Mouse (Mus musculus) megakaryocyte, embryonic 14.5 days (primary cell): ENCODE results near the gene Atp2b4. TPM values are rescaled to one million over a fixed set of nuclear protein-coding genes. Genes with fewer than 3 reads are reported as not detected.

Experiments used
- H3K27me3 ChIP-seq: replicated peaks from 2 replicates; pipeline ENCODE3; 2012; ENCODE audit warnings: inconsistent platforms
- H3K36me3 ChIP-seq: replicated peaks from 2 replicates; pipeline ENCODE3; 2012; ENCODE audit warnings: low read length, inconsistent platforms, mixed read lengths
- H3K4me1 ChIP-seq: 2 replicates; pipeline ENCODE4 v1.6.1; 2012; ENCODE audit warnings: inconsistent platforms
- H3K4me3 ChIP-seq: replicated peaks from 2 replicates; pipeline ENCODE3; 2012; ENCODE audit warnings: moderate library complexity, mild to moderate bottlenecking, inconsistent platforms
- H3K9me3 ChIP-seq: 2 replicates; pipeline ENCODE4 v1.6.1; 2012; ENCODE audit warnings: inconsistent platforms
- FLI1 ChIP-seq: IDR thresholded peaks from 2 replicates; pipeline ENCODE4 v1.6.1; 2012; ENCODE audit warnings: low read length, inconsistent platforms, mixed read lengths
- GATA1 ChIP-seq: IDR thresholded peaks from 3 replicates; pipeline ENCODE4 v1.6.1; 2012; ENCODE audit warnings: mixed read lengths, low read length, inconsistent platforms, borderline replicate concordance
- polyA plus RNA-seq: library from polyadenylated mRNA; stranded (reverse); fragments of >175 nt; gene quantifications from 2 replicates; pipeline ENCODE4 v1.2.3, GENCODE M21; 2012; ENCODE audit warnings: low replicate concordance; ENCODE audit not compliant: insufficient read depth

The Atp2b4 gene
- polyA plus RNA-seq, 1 experiment, result 3.9 TPM

DNA sequence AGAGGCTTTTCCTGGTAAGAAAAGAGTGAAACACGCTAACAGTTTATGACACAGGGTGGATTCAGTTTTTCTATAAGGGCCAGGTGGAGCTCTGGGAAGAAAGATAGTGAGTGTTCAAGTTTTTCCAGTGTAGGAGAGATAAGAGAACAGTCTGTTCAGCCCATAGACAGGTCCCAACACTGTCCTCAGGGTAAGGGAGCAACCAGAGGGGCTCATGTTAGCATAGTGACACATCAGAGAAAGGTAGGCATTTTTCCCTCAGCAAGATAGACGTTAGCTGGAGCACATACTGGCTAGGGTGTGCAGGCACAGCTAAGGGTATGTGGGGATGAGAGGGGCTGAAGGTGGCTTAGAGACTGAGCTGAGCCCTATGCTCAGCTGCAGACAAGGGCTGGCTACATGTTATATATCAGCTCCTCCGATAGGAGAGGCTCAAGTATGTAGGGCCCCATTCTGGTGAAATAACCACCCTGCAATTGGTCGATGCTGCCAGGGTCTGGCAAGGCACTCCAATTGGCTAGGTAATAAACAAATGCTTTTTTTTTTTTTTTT is 46.4 kb downstream of the Atp2b4 start:
- peaks cover 22% of the 10 kb centered on the region for H3K36me3 ChIP-seq
- no peak for TF ChIP-seq FLI1
- TF ChIP-seq GATA1, result no peak
- no peak overlapping the region for H3K4me3 ChIP-seq
- H3K9me3 ChIP-seq, result no peaks in the 10 kb centered on the region
- 0 out of 2 replicates have a peak, but pooled peaks cover 5% of the 10 kb centered on the region for H3K4me1 ChIP-seq
- peaks cover 3% of the 10 kb centered on the region for H3K27me3 ChIP-seq

DNA sequence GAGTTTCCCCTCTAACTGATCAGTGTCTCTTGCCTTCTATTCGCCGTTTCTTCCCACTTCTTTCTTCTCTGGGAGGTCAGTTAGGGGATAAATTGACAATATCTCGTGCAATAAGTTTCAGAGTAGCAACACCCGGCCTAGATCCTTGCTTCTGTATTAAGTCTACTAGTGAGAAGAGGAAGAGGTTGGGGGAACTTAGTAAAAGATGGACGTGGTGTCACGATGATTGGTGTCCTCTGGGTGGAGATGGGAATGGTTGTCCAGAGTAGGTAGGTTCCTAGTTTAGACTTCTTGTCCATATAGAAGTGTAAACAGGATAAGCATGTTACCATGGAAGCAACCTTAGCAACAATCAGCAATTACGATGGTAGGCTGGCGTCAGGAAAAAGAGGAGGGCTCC is 47.5 kb downstream of the Atp2b4 start:
- peaks cover 3% of the 10 kb centered on the region for H3K27me3 ChIP-seq
- TF ChIP-seq FLI1, result no peak
- TF ChIP-seq GATA1, result no peak
- H3K4me1 ChIP-seq, result 0 out of 2 replicates have a peak, but pooled peaks cover 5% of the 10 kb centered on the region
- no peak overlapping the region for H3K4me3 ChIP-seq
- H3K9me3 ChIP-seq, result no peaks in the 10 kb centered on the region
- peaks cover 31% of the 10 kb centered on the region for H3K36me3 ChIP-seq

DNA sequence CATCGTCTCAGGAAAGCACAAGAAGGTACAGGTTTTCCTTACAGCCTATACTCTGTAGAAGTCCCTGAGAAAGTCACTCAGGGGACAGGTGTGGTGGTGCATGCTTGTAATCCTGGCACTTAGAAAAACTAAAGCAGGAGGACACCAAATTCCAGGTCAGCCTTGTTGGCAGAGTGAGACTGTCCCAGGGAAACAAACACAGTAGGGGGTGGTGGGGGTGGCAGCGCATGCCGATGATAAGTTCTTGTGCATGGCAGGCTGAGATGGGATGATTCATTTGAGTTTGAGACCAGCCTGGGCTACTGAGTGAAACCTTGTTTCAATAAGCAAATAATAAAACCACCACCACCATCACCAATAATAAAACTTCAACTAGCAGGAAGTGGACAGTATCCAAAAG is 49.2 kb downstream of the Atp2b4 start:
- no peaks in the 10 kb centered on the region for H3K9me3 ChIP-seq
- peaks cover 33% of the 10 kb centered on the region for H3K36me3 ChIP-seq
- H3K4me1 ChIP-seq, result 0 out of 2 replicates have a peak, but pooled peaks cover 5% of the 10 kb centered on the region
- no peaks in the 10 kb centered on the region for H3K27me3 ChIP-seq
- no peak overlapping the region for H3K4me3 ChIP-seq
- no peak for TF ChIP-seq GATA1
- no peak for TF ChIP-seq FLI1

DNA sequence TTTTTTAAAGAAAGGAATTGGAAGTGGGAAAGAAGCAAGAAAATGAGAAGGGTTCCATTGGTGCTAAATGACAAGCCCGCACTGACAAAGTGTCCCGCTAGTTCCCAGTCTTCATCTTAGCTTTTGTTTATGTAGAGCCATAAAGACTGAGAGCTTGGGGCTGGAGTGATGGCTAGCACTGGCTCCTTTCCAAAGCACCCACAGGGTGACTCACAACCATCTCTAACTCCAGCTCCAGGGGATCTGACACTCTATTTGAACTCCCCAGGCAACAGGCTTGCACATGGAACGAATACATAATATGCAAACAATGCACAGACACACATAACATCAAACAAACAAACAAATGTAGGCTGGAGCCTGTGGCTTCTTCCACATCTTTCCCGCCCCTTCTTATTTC is 50.9 kb downstream of the Atp2b4 start:
- no peak for TF ChIP-seq FLI1
- TF ChIP-seq GATA1, result no peak
- H3K4me1 ChIP-seq, result peaks cover 15% of the 10 kb centered on the region
- H3K4me3 ChIP-seq, result no peak overlapping the region
- no peaks in the 10 kb centered on the region for H3K9me3 ChIP-seq
- H3K27me3 ChIP-seq, result peaks cover 4% of the 10 kb centered on the region
- H3K36me3 ChIP-seq, result peaks cover 38% of the 10 kb centered on the region

DNA sequence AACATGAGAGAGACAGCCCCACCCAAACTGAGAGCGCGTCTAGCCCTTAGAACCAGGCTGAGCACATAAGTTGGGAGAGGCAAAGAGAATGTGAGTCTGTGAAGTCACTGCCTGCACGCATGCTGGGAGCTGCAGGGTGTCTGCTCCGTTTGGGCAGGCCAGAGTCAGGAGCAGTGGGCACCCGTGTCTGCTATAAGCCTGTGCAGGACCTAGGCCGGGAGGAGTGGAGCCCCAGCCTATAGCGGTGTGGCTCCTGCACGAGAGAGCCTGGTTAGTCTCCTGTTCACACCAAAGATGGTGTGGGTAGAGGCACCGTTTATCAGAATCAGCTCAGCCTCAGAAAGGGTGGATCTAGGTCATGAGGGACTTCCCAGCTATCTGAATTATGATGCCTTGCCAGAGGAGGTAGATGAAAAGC is 55.8 kb downstream of the Atp2b4 start:
- no peak for TF ChIP-seq FLI1
- TF ChIP-seq GATA1, result no peak
- Histone ChIP-seq H3K9me3 (no peaks in the 10 kb centered on the region), H3K4me1 (peaks cover 51% of the 10 kb centered on the region), H3K27me3 (peaks cover 6% of the 10 kb centered on the region), H3K36me3 (peaks cover 33% of the 10 kb centered on the region), H3K4me3 (no peak overlapping the region)

DNA sequence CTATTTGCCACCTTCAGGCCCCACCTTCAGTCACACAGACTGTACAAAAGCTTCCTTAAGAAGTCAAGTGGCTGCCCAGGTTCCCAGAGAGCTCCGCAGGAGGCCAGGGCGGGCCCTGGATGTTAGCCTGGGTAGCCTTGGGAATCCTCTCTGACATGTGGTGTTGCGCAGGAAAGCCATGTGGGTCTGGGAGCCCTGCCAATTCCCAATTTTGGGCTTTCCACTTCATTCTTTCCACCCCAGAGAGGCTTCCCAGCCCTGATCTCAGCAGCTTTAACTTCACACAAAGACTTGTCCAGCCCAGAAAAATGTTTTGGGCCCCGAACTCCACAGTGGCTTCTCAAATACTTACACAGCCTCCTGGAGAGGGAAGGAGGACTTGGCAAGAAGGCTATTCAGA is 56.2 kb downstream of the Atp2b4 start:
- H3K9me3 ChIP-seq, result no peaks in the 10 kb centered on the region
- H3K4me3 ChIP-seq, result no peak overlapping the region
- peaks cover 6% of the 10 kb centered on the region for H3K27me3 ChIP-seq
- no peak for TF ChIP-seq FLI1
- no peak for TF ChIP-seq GATA1
- peaks cover 38% of the 10 kb centered on the region for H3K36me3 ChIP-seq
- peaks cover 54% of the 10 kb centered on the region for H3K4me1 ChIP-seq

DNA sequence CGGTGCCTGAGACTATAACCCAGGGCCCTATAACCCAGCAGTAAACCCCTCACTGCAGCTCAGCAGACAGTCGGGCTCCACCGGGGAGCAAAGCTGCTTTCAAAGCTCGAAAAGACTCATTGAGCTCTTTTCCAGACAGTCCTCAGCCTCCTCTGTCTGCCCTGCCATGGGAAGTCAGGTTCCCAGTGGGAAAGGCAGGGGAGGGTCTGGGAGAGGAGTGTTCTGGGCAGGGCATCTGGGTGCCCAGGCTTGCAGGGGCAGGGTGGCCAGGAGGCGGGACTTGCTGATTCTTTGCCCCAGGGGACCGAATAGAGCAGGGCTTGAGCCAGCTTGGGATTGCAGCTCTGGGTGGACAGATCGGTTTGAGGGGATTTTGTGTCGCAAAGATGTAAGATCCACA is 58.3 kb downstream of the Atp2b4 start:
- no peak for TF ChIP-seq GATA1
- TF ChIP-seq FLI1, result no peak
- Histone ChIP-seq H3K4me1 (peaks cover 58% of the 10 kb centered on the region), H3K36me3 (peaks cover 48% of the 10 kb centered on the region), H3K27me3 (peaks cover 6% of the 10 kb centered on the region), H3K9me3 (no peaks in the 10 kb centered on the region), H3K4me3 (no peak overlapping the region)

DNA sequence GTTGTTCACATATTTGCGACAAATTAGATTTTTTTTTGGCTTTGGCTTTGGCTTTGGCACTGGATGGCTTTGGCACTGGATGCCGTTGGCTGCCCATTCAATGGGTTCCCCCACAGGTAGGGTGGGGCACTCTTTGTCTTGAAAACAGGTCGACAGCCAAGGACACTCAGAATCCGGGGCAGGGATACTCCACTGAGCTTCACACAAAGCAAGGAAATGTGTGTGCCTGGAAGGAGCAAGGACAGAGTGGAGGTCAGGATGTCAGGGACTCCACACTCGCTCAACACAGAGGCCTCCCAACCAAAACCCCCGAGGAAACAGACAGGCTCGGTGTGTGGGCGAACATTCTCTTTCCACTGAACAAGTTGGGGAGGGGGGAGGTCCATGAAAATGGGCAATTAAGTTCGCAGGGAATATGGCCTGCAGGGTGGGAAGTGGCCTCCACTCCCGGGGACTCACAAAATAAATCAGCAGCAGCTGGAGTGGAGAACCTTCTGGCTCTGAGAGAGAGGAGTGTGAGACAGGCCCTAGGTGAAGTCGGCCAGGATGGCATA is 58.9 kb downstream of the Atp2b4 start:
- Histone ChIP-seq H3K36me3 (peaks cover 50% of the 10 kb centered on the region), H3K9me3 (no peaks in the 10 kb centered on the region), H3K27me3 (peaks cover 6% of the 10 kb centered on the region), H3K4me3 (no peak overlapping the region), H3K4me1 (peaks cover 58% of the 10 kb centered on the region)
- TF ChIP-seq FLI1 (no peak), GATA1 (no peak)

DNA sequence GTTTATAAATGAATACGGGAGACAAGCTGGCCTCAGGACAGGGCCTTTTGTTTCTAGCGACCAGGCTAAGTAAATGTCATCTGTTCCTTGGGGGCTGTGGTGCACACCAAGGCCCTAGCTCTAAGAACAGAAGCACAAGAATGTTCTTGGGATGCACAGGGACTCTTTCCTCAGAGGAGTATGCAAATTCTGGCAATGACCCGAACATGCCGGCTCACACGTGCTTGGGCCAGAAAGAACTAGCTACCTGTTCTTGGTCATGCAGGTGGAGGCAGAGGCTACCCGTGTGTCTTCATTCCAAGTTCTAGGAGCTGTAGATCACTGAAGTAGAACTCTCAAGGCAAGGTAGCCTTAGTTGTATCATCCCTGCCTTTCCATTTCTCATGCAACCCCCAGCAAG is 59.7 kb downstream of the Atp2b4 start:
- H3K36me3 ChIP-seq, result peaks cover 57% of the 10 kb centered on the region
- peaks cover 6% of the 10 kb centered on the region for H3K27me3 ChIP-seq
- peaks cover 66% of the 10 kb centered on the region for H3K4me1 ChIP-seq
- TF ChIP-seq GATA1, result no peak
- TF ChIP-seq FLI1, result no peak
- H3K4me3 ChIP-seq, result no peak overlapping the region
- no peaks in the 10 kb centered on the region for H3K9me3 ChIP-seq

DNA sequence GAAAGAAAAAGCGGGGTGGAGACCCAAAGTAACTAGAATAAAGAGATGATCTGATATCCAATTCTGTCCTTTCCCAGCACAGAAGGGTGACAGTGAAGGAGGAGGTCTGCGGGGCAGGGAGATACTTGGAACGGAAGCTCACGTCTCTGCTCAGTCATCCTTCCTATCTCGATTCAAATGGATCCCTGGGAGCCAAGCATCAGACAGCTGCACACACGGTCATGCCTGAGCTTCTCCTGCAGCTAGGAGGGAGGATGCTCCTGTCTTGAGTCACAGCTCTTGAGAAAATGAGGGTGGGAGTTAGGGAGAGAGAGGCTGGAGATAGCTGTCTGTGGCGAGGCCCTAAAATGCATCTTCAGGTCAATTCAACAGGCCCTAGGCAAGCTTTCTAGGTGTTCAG is 64.2 kb downstream of the Atp2b4 start:
- Histone ChIP-seq H3K4me1 (peaks cover 25% of the 10 kb centered on the region), H3K36me3 (peaks cover 81% of the 10 kb centered on the region)
- TF ChIP-seq GATA1 (no peak), FLI1 (no peak)

More for the DNA sequence above, 64.2 kb downstream of the Atp2b4 start:
- no peaks in the 10 kb centered on the region for H3K9me3 ChIP-seq
- no peaks in the 10 kb centered on the region for H3K27me3 ChIP-seq
- H3K4me3 ChIP-seq, result no peak overlapping the region
